Mouse (Mus musculus) limb, embryonic 11.5 days (tissue): ENCODE results near the gene Rnaset2a. TPM values are rescaled to one million over a fixed set of nuclear protein-coding genes. Genes with fewer than 3 reads are reported as not detected.
A peak's percentile ranks its signal among the peaks of the same experiment; 100 is the strongest.
"Not testable (repeated sequence)": the region's sequence is repeated elsewhere in the genome, so short reads cannot be mapped to it uniquely, and the experiment has no call there.

Experiments
- ATAC-seq: fragments of 200-750 bp; cut with Nextera tagmentation; 2 replicates; pipeline ENCODE4 v1.8.0; 2017; ENCODE audit warnings: low read depth; ENCODE audit not compliant: insufficient number of reproducible peaks, low FRiP score, low TSS enrichment
- DNase-seq: peaks from one replicate; pipeline ENCODE4 v3.0.0-alpha.2; 2015; ENCODE audit warnings: low spot score
- H3K27ac ChIP-seq: fragments of 300-500 bp; sonication (generic); replicated peaks from 2 replicates; pipeline ENCODE4 v1.5.1; 2014; ENCODE audit warnings: low read depth, mild to moderate bottlenecking, low read length
- H3K27me3 ChIP-seq: fragments of 300-500 bp; sonication (generic); 2 replicates; pipeline ENCODE4 v1.6.1; 2014; ENCODE audit warnings: mild to moderate bottlenecking, low read length, mixed read lengths; ENCODE audit not compliant: control insufficient read depth, insufficient read depth
- H3K36me3 ChIP-seq: fragments of 300-500 bp; sonication (generic); 2 replicates; pipeline ENCODE4 v1.6.1; 2014; ENCODE audit warnings: mild to moderate bottlenecking, low read length, moderate library complexity, mixed read lengths; ENCODE audit not compliant: control insufficient read depth, insufficient read depth
- H3K4me1 ChIP-seq: fragments of 300-500 bp; sonication (generic); 2 replicates; pipeline ENCODE4 v1.6.1; 2014; ENCODE audit warnings: low read length, mixed read lengths; ENCODE audit not compliant: control insufficient read depth, insufficient read depth
- H3K4me2 ChIP-seq: fragments of 300-500 bp; sonication (generic); 2 replicates; pipeline ENCODE4 v1.6.1; 2014; ENCODE audit warnings: low read depth, mild to moderate bottlenecking, moderate library complexity; ENCODE audit not compliant: severe bottlenecking
- H3K4me3 ChIP-seq: fragments of 300-500 bp; sonication (generic); 2 replicates; pipeline ENCODE4 v1.5.1; 2014; ENCODE audit warnings: low read depth, low read length
- H3K9ac ChIP-seq: fragments of 300-500 bp; sonication (generic); 2 replicates; pipeline ENCODE4 v1.6.1; 2014; ENCODE audit warnings: mild to moderate bottlenecking, low read length
- H3K9me3 ChIP-seq: fragments of 300-500 bp; sonication (generic); 2 replicates; pipeline ENCODE4 v1.6.1; 2016; ENCODE audit warnings: low read length; ENCODE audit not compliant: control insufficient read depth
- WGBS: fragments of 180-500 bp; shearing (Covaris S2); extraction: QIAGEN DNeasy Blood & Tissue Kit; methylation state at CpG from one replicate; pipeline ENCODE4 v1.1.7; 2014; 5-methylcytosine and 5-hydroxymethylcytosine counted together
- polyA plus RNA-seq: library from polyadenylated mRNA; unstranded; fragments of >200 nt; fragmentation: Nextera tagmentation; extraction: Ambion mirVana; gene quantifications from 2 replicates; pipeline ENCODE4 v1.2.1, GENCODE M21; 2014

The Rnaset2a gene
- polyA plus RNA-seq, 1 experiment from 2014 or later, result 21.2 TPM

DNA sequence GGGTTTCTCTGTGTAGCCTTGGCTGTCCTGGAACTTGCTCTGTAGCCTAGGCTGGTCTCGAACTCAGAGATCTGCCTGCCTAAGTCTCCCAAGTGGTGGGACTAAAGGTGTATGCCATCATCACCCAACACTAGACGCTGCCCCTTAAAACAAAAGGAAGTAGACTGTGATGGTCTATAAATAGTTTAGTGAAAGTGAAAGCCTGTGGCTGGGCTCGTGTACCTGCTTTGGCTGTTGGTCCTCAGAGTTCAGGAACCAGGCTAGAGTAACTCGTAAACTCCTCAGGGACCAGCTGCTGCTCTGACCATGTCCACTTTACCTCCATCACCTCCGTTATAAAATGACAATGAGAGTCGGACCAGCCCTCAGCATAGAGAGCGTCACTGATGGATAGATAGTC lies 22.4 kb upstream of the Rnaset2a start:
- no peak overlapping the region for H3K9ac ChIP-seq
- no peak overlapping the region for H3K4me2 ChIP-seq
- no peak for ATAC-seq
- H3K27ac ChIP-seq, result no peak overlapping the region
- H3K9me3 ChIP-seq, result no peaks in the 10 kb centered on the region
- no peak for DNase-seq
- 86% methylated on average over 7 of the region's 7 CpGs for WGBS
- H3K27me3 ChIP-seq, result no peaks in the 10 kb centered on the region
- no peaks in the 10 kb centered on the region for H3K4me1 ChIP-seq
- H3K4me3 ChIP-seq, result no peak overlapping the region
- peaks cover 16% of the 10 kb centered on the region for H3K36me3 ChIP-seq

DNA sequence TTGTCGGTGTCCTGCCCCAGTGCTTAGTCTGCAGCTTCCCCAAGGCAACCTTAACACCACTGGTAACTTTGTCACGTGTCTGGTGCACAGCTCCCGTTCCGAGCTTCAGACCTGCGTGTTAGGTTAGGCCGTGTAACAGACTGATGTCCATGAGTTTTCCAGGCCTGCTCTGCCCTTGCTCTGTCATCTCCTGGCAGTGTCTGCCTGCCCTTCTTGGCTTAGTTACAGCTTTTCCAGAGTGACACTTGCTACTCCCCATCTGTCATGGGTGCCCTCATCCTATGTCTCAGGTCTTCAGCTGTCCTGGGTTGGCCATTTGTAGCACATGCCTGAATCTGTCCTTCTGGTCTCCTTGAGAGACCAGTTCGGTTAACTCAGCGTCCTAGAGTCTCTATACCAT lies 19.5 kb upstream of the Rnaset2a start:
- H3K4me1 ChIP-seq, H3K36me3 ChIP-seq, H3K4me3 ChIP-seq, DNase-seq, ATAC-seq, H3K27me3 ChIP-seq, H3K4me2 ChIP-seq, H3K9ac ChIP-seq, H3K27ac ChIP-seq, H3K9me3 ChIP-seq: not testable (repeated sequence)
- WGBS, result 89% methylated on average over 5 of the region's 8 CpGs

DNA sequence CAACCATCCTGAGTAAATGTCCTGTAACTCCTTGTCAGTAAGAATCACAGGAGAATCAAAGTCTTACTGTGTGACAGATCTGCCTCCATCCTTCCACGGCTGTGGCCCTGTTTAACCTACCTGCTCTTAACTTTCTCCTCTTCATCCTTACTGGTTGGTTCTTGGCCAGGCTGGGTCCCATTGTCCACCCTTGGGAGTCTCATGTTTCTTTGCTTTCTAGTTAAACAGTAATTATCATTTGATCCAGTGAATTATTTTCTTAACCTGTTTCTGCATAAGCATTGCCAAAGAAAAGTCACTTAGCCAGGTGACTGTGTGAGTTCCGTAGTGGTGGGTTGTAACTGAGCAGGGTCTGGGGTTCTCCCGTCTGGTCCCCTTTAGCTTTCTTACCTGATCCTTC lies 18.6 kb upstream of the Rnaset2a start:
- not testable (repeated sequence) for H3K4me1 ChIP-seq, H3K36me3 ChIP-seq, DNase-seq, ATAC-seq, H3K27me3 ChIP-seq, H3K4me3 ChIP-seq, H3K9me3 ChIP-seq, H3K27ac ChIP-seq, H3K9ac ChIP-seq
- whole genome bisulfite sequencing, result 29% methylated on average over 1 of the region's 3 CpGs
- peak overlapping the region; percentile 27; the same call in 1 of the 2 replicates for H3K4me2 ChIP-seq

DNA sequence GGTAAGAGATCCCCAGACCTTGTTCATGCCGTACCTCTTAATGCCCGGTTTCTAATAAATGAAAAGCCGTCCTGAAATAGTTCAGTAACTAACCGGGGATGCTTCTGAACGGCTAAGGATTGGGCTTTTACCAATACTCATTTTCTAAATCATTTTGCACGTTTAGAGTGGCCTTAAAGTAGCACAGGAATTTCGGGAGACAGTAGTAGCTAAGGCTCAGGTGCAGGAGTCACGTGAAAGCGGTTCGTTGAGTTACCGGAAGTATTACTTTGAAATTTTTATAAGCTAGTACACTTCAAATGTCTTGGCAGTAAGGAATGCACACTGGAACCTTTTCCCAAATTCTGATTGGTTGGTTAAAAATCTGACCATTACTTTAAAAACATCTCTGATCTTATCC lies 18.1 kb upstream of the Rnaset2a start:
- H3K9me3 ChIP-seq, H3K36me3 ChIP-seq, H3K27me3 ChIP-seq, ATAC-seq, H3K9ac ChIP-seq, H3K27ac ChIP-seq, H3K4me1 ChIP-seq, DNase-seq: not testable (repeated sequence)
- 0% methylated on average over 11 of the region's 11 CpGs for WGBS
- H3K4me2 ChIP-seq, result peak overlapping the region; percentile 27; the same call in 1 of the 2 replicates
- H3K4me3 ChIP-seq, result peak overlapping the region; percentile 35

DNA sequence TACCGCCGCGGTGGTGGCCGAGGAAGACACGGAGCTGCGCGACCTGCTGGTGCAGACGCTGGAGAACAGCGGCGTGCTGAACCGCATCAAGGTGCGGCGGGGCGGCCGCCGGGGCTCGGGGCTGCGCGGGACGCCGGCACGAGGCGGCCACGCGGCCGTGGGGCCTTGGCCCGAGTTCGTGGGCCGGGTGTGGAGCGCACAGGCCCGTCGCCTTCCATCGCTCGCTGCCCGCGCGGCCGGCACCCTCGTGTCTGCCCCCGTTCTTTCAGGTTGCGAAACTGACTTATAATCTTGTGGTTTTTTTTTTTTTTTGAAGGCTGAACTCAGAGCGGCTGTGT lies 17.7 kb upstream of the Rnaset2a start:
- not testable (repeated sequence) for H3K27me3 ChIP-seq, ATAC-seq, H3K36me3 ChIP-seq, H3K27ac ChIP-seq, H3K4me2 ChIP-seq, H3K9me3 ChIP-seq, H3K9ac ChIP-seq, H3K4me1 ChIP-seq
- peak; percentile 30 for DNase-seq
- H3K4me3 ChIP-seq, result peak overlapping the region; percentile 35
- WGBS, result under 1% methylated on average over 32 of the region's 42 CpGs

DNA sequence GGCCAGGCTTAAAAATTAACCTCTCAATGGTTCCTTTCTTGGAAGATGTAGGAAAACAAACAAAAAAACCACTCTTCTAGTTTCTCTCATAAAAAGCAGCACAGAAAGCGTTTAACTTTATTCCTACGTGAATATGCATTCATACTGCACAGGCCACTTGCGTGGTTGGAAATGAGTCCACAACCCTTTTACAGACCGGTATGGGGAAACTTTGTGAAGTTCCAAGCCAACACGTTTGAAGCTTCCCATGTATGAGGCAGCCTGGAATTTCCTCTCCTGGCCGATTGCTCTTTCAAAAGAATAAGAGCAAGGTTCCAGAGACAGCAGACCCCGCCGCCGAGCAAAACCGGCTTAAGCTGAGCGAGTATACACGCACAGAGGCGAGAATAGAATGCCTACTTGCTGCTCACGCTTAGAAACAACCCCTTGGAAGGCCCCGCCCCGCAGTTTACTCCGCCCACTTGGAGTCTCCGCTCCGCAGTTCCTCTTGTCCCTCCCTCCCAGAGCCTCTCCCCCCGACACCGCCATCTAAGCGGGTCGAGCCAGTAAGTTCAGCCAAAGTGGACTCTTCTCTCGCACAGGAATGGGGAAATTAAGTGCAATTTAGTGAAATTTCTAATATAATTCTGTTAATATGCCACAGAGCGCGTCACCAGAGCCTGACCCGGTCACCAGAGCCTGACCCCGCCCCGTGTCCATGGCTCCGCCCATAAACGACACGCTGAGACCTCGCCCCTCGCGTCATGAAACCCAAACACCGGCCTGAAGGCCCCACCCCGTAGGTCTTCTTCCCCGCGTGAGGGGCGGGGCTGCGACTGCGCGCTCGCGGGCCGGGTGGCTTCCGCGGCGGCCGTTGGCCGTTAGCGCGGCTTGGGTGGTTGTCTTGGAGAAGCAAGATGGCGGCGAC lies 17.1 kb upstream of the Rnaset2a start, which contains the start of gene Fgfr1op:
Fgfr1op (plus strand) TSS at position 801 of the 907 bp plus-strand sequence.
- H3K4me2 ChIP-seq, result peak within 1 kb of the TSS; percentile 27; the same call in 1 of the 2 replicates
- not testable (repeated sequence) for H3K27me3 ChIP-seq, H3K9ac ChIP-seq, DNase-seq, H3K4me1 ChIP-seq, H3K27ac ChIP-seq, H3K9me3 ChIP-seq, H3K36me3 ChIP-seq
- 5% methylated on average over 12 of the region's 55 CpGs for WGBS
- peak within 1 kb of the TSS; percentile 35 for H3K4me3 ChIP-seq
- ATAC-seq, result peak; percentile 97

DNA sequence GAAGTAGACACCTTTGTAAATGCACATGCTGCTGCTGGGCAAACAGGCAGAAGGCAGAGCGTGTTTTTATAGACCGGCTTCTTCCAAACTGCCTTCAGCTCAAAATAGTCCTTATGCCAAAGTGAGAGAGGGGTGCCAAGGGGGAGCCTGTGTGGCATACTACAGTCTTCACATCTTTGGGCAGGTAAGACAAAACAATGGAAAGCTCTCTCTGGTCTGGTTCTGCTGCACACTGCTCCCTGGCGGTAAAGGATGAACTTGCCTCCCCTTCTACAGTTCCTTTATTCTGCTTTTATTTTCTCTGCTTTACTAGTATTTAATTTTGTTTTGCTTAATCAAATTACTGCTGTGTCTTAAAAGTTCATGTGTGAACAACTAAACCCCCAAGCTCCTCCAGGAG lies 13.1 kb upstream of the Rnaset2a start:
- not testable (repeated sequence) for H3K36me3 ChIP-seq, ATAC-seq, H3K4me3 ChIP-seq, H3K4me1 ChIP-seq, H3K27ac ChIP-seq, H3K4me2 ChIP-seq, H3K9ac ChIP-seq, H3K27me3 ChIP-seq, H3K9me3 ChIP-seq
- peak; percentile 36 for DNase-seq
- WGBS, result 30% methylated on average over 2 of the region's 3 CpGs

DNA sequence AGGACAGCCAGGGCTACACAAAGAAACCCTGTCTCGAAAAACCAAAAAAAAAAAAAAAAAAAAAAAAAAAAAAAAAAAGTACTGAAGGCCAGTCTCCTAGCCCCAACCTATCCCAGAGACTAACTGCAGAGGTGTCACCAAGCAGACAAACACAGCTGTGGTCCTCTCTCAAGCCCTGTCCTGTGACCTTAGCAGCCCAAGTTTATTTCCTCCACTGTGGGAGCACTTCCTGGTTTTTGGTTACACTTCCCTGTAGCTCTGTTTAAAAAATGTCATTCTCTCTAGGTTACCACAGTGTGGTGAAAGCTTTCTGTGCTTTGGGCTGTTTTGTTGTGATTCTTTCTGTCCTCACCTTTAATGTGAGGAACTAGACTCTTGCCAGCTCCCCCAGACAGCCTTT lies 10.7 kb upstream of the Rnaset2a start:
- no CpG with 5 or more reads among the region's 1 CpGs for WGBS
- DNase-seq, H3K9ac ChIP-seq, H3K27ac ChIP-seq, H3K36me3 ChIP-seq, H3K9me3 ChIP-seq, H3K4me3 ChIP-seq, H3K4me2 ChIP-seq, H3K27me3 ChIP-seq, ATAC-seq, H3K4me1 ChIP-seq: not testable (repeated sequence)
